Mouse (Mus musculus) retina, adult 2 months (tissue): Measurements from ENCODE around the gene Vmn1r61.

Experiments used
- DNase-seq: peaks from one replicate; pipeline ENCODE4 v3.0.0-alpha.2; 2012; ENCODE audit warnings: low read depth, low spot score

Gene Vmn1r61

DNA sequence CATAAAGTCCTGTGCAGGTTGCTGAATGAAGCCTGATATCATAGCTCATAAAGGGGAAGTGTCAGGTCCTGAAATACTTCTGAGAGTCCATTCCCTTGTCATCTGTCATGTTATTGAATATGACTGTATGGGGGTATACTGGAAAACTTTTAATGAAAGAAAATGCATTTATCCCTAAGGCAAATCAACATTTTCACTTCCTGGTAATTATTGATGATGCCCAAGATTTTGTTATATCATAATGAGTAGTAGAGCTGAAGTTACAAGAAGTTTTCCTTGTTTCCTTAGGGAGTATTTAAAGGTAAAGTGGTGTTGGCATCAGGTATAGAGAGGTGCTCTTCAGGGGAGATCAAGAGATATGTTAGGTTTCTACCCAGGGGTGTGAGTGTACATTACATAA lies at the start of gene Vmn1r61:
TSS of gene Vmn1r61 (minus strand) at position 101 of the 400 bp plus-strand sequence.
- no peak for DNase-seq
